Mouse (Mus musculus) adrenal gland, adult 2 months (tissue): ENCODE results near the gene Gm7929. TPM values are rescaled to one million over a fixed set of nuclear protein-coding genes. Genes with fewer than 3 reads are reported as not detected.
"Not testable (repeated sequence)": the region's sequence is repeated elsewhere in the genome, so short reads cannot be mapped to it uniquely, and the experiment has no call there.

ENCODE experiments used
- DNase-seq: peaks from one replicate; pipeline ENCODE4 v3.0.0; 2021
- long read RNA-seq: library from polyadenylated mRNA; stranded (forward); transcript quantifications from one replicate; pipeline ENCODE4 v2.0.0, GENCODE M21; 2021
- polyA plus RNA-seq: library from polyadenylated mRNA; depleted of rRNA; stranded (reverse); fragments of >200 nt; gene quantifications from 2 replicates; pipeline ENCODE4 v1.2.3, GENCODE M21; 2012; rRNA removed
- total RNA-seq, 2 experiments: library from RNA; stranded (reverse); gene quantifications; 2 replicates each; pipeline ENCODE4 v1.2.3; 2021

Gm7929 gene
- not detected for total RNA-seq
- not detected in 2 replicates for polyA plus RNA-seq
- long read RNA-seq, result 0 reads

DNA sequence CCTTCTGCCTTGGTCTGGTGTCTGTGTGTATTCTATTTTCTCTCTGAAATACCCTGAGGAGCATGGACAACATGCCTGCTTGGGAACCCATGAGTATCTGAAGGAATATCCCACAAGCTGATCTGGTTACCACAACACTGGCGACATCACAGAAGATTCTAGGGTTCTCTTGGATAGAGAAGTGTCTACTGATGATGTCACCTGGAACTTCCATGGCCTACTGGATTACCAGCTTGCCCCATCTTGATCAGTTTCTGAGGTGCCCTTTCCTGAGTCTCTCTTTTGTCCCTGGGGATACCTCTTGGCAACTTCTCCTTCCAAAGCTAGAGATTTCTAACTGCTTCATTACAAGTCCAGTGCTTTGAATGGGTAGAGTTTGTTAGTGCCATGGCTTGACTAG, at the start of gene Gm7929:
Gm7929 (minus strand) TSS at position 101 of the 400 bp plus-strand sequence.
- DNase-seq, result not testable (repeated sequence)

DNA sequence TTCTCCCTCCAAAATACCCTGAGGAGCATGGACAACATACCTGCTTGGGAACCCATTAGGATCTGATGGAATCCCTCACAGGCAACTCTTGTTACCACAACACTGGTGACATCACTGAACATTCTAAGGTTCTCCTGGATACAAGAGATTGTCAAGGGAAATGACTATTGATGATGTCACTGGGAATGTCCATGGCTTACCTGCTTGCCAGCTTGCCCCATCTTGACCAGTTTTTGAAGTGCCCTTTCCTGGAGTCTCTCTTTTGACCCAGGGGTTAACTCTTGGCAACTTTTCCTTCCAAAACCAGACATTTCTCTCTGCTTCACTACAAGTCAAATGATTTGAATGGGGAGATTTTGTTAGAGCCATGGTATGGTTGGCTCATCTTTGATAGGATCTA, 21.9 kb upstream of the Gm7929 start, which contains the start of gene Gm47189:
Gm47189 (minus strand) TSS at position 101 of the 400 bp plus-strand sequence.
- not testable (repeated sequence) for DNase-seq

DNA sequence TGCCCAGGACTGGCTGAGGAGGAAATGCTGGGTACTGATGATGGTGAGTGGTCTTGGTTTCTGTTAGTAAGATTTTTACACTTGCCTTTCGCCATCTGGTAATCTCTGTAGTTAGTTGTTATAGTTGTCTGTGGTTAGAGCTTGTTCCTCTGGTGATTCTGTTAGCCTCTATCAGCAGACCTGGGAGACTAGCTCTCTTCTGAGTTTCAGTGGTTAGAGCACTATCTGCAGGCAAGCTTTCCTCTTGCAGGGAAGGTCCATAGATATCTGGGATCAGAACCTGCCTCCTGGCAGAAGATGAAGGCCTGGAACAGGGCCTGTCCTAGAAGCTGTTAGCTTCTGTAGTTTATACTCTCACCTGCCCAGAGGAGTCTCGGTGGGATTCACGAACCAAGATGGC, 5.5 kb upstream of the Gm7929 start:
- not testable (repeated sequence) for DNase-seq

DNA sequence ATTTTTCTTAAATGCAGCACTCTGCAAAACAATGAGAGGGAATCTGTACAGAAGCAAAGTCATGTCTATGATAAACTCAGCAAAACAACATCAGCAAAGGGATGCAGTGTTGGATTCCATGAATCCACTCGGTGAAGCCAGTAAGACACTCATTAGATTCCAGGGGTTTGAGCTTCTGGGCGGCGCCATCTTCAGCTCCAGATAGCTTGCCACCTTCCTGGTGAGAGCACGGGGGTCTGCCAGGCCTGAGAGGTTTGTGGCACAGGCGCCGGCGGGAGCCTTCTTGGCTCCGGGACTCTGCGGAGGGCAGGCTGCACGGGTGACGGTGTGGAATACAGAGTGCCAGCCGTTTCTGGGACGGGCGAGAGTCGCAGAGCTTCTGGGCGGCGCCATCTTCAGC, 27.0 kb downstream of the Gm7929 start:
- DNase-seq, result not testable (repeated sequence)

DNA sequence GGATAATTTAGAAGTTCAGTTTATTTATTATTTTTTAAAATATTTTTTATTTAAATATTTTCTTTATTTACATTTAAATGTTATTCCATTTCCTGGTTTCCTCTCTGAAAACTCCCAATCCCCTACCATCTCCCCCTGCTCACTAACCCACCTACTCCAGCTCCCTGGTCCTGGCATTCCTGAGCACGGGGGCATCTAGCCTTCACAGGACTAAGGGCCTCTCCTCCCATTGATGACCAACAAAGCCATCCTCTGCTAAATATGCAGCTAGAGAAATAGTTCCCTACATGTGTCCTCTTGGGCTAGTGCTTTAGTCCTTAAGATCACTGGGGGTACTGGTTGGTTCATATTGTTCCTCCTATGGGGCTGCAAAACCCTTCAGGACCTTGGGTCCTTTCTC, 33.2 kb downstream of the Gm7929 start:
- DNase-seq, result not testable (repeated sequence)

DNA sequence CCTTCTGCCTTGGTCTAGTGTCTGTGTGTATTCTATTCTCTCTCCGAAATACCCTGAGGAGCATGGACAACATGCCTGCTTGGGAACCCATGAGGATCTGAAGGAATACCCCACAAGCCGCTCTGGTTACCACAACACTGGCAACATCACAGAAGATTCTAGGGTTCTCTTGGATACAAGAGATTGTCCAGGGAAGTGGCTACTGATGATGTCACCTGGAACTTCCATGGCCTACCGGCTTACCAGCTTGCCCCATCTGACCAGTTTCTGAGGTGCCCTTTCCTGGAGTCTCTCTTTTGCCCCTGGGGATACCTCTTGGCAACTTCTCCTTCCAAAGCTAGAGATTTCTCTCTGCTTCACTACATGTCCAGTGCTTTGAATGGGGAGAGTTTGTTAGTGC, 48.6 kb downstream of the Gm7929 start, which contains the start of gene Gm8068:
Gm8068 (minus strand) TSS at position 101 of the 400 bp plus-strand sequence.
- DNase-seq, result not testable (repeated sequence)

Other genes with a start within 250 kb of the Gm7929 start
- not detected for gene Gm7970, start 195.0 kb downstream of the Gm7929 start, total RNA-seq
- not detected in 2 replicates for gene Gm7970, start 195.0 kb downstream of the Gm7929 start, polyA plus RNA-seq
- gene 1700049E17Rik2, start 177.4 kb downstream of the Gm7929 start, total RNA-seq, result not detected
- not detected in 2 replicates for gene 1700049E17Rik2, start 177.4 kb downstream of the Gm7929 start, polyA plus RNA-seq
- not detected for gene Gm3072, start 126.0 kb downstream of the Gm7929 start, total RNA-seq
- gene Gm3072, start 126.0 kb downstream of the Gm7929 start, polyA plus RNA-seq, result not detected in 2 replicates
- not detected for gene Gm3676, start 104.1 kb downstream of the Gm7929 start, total RNA-seq
- not detected in 2 replicates for gene Gm3676, start 104.1 kb downstream of the Gm7929 start, polyA plus RNA-seq
- not detected for gene Gm8068, start 48.7 kb downstream of the Gm7929 start, total RNA-seq
- gene Gm8068, start 48.7 kb downstream of the Gm7929 start, polyA plus RNA-seq, result not detected in 2 replicates
- not detected for gene Gm47189, start 21.8 kb upstream of the Gm7929 start, total RNA-seq
- not detected in 2 replicates for gene Gm47189, start 21.8 kb upstream of the Gm7929 start, polyA plus RNA-seq
- not detected for gene Gm7980, start 156.7 kb upstream of the Gm7929 start, total RNA-seq
- not detected in 2 replicates for gene Gm7980, start 156.7 kb upstream of the Gm7929 start, polyA plus RNA-seq
- gene 1700049E17Rik1, start 174.3 kb upstream of the Gm7929 start, total RNA-seq, result not detected
- gene 1700049E17Rik1, start 174.3 kb upstream of the Gm7929 start, polyA plus RNA-seq, result not detected in 2 replicates
- gene 1700024B05Rik, start 193.4 kb upstream of the Gm7929 start, total RNA-seq, result not detected
- not detected in 2 replicates for gene 1700024B05Rik, start 193.4 kb upstream of the Gm7929 start, polyA plus RNA-seq
- gene Gm6401, start 217.3 kb upstream of the Gm7929 start, total RNA-seq, result not detected
- not detected in 2 replicates for gene Gm6401, start 217.3 kb upstream of the Gm7929 start, polyA plus RNA-seq
- not detected for gene Gm3543, start 232.7 kb upstream of the Gm7929 start, total RNA-seq
- gene Gm3543, start 232.7 kb upstream of the Gm7929 start, polyA plus RNA-seq, result not detected in 2 replicates